Mouse (Mus musculus) neural tube, embryonic 12.5 days (tissue): ENCODE measurements around the gene Eml2. TPM values are rescaled to one million over a fixed set of nuclear protein-coding genes. Genes with fewer than 3 reads are reported as not detected.

Experiments
- ATAC-seq: fragments of 200-750 bp; cut with Nextera tagmentation; 2 replicates; pipeline ENCODE4 v1.8.0; 2017; ENCODE audit warnings: low read depth, mild to moderate bottlenecking, moderate TSS enrichment, moderate library complexity; ENCODE audit not compliant: low FRiP score
- H3K27ac ChIP-seq: fragments of 300-500 bp; sonication (generic); 2 replicates; pipeline ENCODE4 v1.5.1; 2016
- H3K27me3 ChIP-seq: fragments of 300-500 bp; sonication (generic); replicated peaks from 2 replicates; pipeline ENCODE4 v1.6.1; 2016; ENCODE audit warnings: mild to moderate bottlenecking
- H3K36me3 ChIP-seq: fragments of 300-500 bp; sonication (generic); 2 replicates; pipeline ENCODE4 v1.6.1; 2016; ENCODE audit warnings: mild to moderate bottlenecking
- H3K4me1 ChIP-seq: fragments of 300-500 bp; sonication (generic); 2 replicates; pipeline ENCODE4 v1.6.1; 2016
- H3K4me2 ChIP-seq: fragments of 300-500 bp; sonication (generic); replicated peaks from 2 replicates; pipeline ENCODE4 v1.6.1; 2016; ENCODE audit warnings: mild to moderate bottlenecking
- H3K4me3 ChIP-seq: fragments of 300-500 bp; sonication (generic); 2 replicates; pipeline ENCODE4 v1.5.1; 2016
- H3K9ac ChIP-seq: fragments of 300-500 bp; sonication (generic); 2 replicates; pipeline ENCODE4 v1.6.1; 2016; ENCODE audit warnings: mild to moderate bottlenecking
- H3K9me3 ChIP-seq: fragments of 300-500 bp; sonication (generic); 2 replicates; pipeline ENCODE4 v1.6.1; 2016; ENCODE audit warnings: mild to moderate bottlenecking
- WGBS: fragments of 180-500 bp; shearing (Covaris S2); methylation state at CpG from one replicate; pipeline ENCODE4 v1.1.7; 2016; 5-methylcytosine and 5-hydroxymethylcytosine counted together
- polyA plus RNA-seq: library from polyadenylated mRNA; unstranded; fragments of >200 nt; fragmentation: Nextera tagmentation; extraction: Ambion mirVana; gene quantifications from 2 replicates; pipeline ENCODE4 v1.2.1, GENCODE M21; 2016

Gene Eml2
- polyA plus RNA-seq, 1 experiment from 2014 or later: 6.6 TPM

GRCm38 (mm10) chr7:19210010-19210409 lies 33.8 kb downstream of the Eml2 start:
- Histone ChIP-seq H3K4me3 (no peak overlapping the region), H3K4me1 (peaks cover 6% of the 10 kb centered on the region; the same call in 1 of the 2 replicates), H3K27me3 (peaks cover 12% of the 10 kb centered on the region), H3K27ac (no peak overlapping the region), H3K36me3 (peaks cover 5% of the 10 kb centered on the region), H3K9ac (no peak overlapping the region), H3K4me2 (no peak overlapping the region), H3K9me3 (no peaks in the 10 kb centered on the region)
- 92% methylated on average over 5 of the region's 5 CpGs for WGBS
- no peak for ATAC-seq

DNA sequence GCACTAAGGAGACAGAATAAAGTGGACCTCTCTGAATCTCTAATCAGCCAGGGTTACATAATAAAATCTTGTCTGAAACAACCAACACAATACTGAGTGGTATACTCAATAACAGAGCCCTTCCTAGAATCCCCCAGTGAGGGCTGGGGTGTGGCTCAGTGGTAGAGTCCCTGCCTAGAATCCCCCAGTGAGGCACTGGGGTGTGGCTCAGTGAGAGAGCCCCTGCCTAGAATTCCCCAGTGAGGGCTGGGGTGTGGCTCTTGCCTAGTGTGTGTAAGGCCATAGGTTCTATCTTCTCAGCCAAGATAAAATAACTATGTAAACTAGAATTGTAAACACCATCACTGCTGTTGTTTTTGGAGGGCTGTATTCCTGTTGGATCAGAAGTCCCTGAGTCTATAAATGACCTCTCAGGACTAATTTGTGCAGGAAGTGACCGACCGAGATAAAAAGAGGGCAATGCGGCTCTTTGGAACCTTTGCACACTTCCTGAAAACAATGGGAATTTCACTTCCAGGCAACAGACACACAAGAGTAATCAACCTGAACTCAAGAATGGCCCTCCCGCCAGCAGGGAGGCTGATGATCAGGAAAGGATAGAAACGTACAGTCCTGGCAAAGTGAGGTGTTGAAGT lies 34.9 kb downstream of the Eml2 start:
- H3K27me3 ChIP-seq: peaks cover 12% of the 10 kb centered on the region
- WGBS: 59% methylated on average over 5 of the region's 5 CpGs
- H3K36me3 ChIP-seq: no peaks in the 10 kb centered on the region
- H3K9me3 ChIP-seq: no peaks in the 10 kb centered on the region
- no peak for ATAC-seq
- no peak overlapping the region for H3K4me3 ChIP-seq
- no peak overlapping the region for H3K27ac ChIP-seq
- no peak overlapping the region for H3K4me2 ChIP-seq
- peaks cover 6% of the 10 kb centered on the region; the same call in 1 of the 2 replicates for H3K4me1 ChIP-seq
- H3K9ac ChIP-seq: no peak overlapping the region

DNA sequence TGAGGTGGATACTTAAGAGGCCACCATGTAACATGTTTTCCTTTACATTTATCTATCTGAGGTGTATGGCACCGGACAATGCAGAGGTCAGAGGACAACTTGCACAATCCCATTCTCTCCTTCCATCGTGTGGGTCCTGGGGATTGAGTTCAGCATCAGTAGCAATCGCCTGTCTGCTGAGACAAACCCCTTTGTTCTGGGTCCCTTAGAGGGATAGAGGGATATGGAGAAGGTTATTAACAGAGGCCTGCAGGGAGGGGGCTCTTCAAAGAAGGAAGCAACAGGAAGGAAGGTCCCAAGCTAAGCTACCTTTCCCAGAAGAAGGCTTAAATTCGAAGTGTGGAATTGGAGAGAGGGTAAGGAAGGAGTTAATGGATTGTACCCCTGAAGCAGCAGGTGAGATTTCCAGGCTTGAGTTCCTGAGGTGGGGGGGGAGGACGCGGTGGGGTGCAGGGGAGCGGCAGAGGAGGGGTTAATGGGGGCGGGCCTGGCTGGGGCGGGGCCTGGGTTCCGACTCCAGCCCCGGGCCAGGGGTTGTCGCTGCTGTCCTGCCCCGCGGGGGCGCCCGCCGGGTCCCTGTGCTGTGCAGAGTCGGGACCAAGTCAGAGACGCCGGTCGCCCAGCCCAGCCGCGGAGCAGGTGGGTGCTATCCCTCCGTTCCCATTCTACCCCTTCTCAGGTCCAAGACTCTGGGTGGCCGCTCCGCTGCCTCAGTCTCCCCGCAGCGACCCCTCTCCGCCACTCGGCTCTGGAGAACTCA lies 36.0 kb downstream of the Eml2 start, which contains the start of gene Gpr4:
Gene Gpr4 (plus strand): TSS at position 543 of the 760 bp plus-strand sequence.
- H3K27me3 ChIP-seq: peaks cover 12% of the 10 kb centered on the region
- peaks cover 6% of the 10 kb centered on the region; the same call in 1 of the 2 replicates for H3K4me1 ChIP-seq
- no peak within 1 kb of the TSS for H3K27ac ChIP-seq
- peak; percentile 74; the same call in 1 of the 2 replicates for ATAC-seq
- H3K9me3 ChIP-seq: no peaks in the 10 kb centered on the region
- H3K4me3 ChIP-seq: peak within 1 kb of the TSS; percentile 38
- no peaks in the 10 kb centered on the region for H3K36me3 ChIP-seq
- 2% methylated on average over 29 of the region's 30 CpGs for WGBS
- H3K9ac ChIP-seq: peak within 1 kb of the TSS; percentile 45
- H3K4me2 ChIP-seq: peak within 1 kb of the TSS; percentile 70

GRCm38 (mm10) chr7:19213385-19213784 lies 37.2 kb downstream of the Eml2 start:
- Histone ChIP-seq H3K9me3 (no peaks in the 10 kb centered on the region), H3K9ac (no peak overlapping the region), H3K27me3 (peaks cover 12% of the 10 kb centered on the region), H3K4me2 (no peak overlapping the region), H3K36me3 (no peaks in the 10 kb centered on the region), H3K4me3 (no peak overlapping the region), H3K4me1 (peaks cover 6% of the 10 kb centered on the region; the same call in 1 of the 2 replicates), H3K27ac (no peak overlapping the region)
- ATAC-seq: no peak
- WGBS: 51% methylated on average over 2 of the region's 2 CpGs

- 78% methylated on average over 7 of the region's 7 CpGs for WGBS
- Histone ChIP-seq H3K27ac (no peak overlapping the region), H3K27me3 (peaks cover 12% of the 10 kb centered on the region), H3K4me2 (no peak overlapping the region), H3K4me1 (peaks cover 6% of the 10 kb centered on the region; the same call in 1 of the 2 replicates), H3K4me3 (no peak overlapping the region), H3K9ac (no peak overlapping the region), H3K36me3 (no peaks in the 10 kb centered on the region), H3K9me3 (no peaks in the 10 kb centered on the region)
- ATAC-seq: no peak
Observed at GRCm38 (mm10) chr7:19214369-19214768, 38.1 kb downstream of the Eml2 start.

- no peaks in the 10 kb centered on the region for H3K9me3 ChIP-seq
- H3K4me1 ChIP-seq: peaks cover 6% of the 10 kb centered on the region; the same call in 1 of the 2 replicates
- 76% methylated on average over 9 of the region's 9 CpGs for WGBS
- peaks cover 12% of the 10 kb centered on the region for H3K27me3 ChIP-seq
- no peak overlapping the region for H3K27ac ChIP-seq
- H3K4me2 ChIP-seq: no peak overlapping the region
- H3K4me3 ChIP-seq: no peak overlapping the region
- ATAC-seq: no peak
- no peak overlapping the region for H3K9ac ChIP-seq
- no peaks in the 10 kb centered on the region for H3K36me3 ChIP-seq
Observed at GRCm38 (mm10) chr7:19214940-19215339, 38.7 kb downstream of the Eml2 start.

DNA sequence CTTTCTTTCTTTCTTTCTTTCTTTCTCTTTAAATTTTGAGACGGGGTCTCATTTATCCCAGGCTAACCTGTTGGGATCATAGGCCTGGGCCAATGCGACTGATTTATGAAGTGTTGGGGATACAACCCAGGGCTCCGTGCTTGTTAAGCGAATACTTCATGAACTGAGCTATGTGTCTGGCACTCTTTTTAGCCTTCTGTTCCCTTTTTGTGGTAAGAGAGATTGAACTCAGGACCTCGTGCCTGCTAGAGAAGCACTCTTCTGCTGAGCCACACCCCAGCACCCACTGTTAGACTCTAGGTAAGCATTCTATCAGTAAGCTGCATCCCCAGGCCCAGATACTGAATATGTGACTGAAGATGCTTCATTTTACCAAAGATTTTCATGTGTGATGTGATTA lies 41.3 kb downstream of the Eml2 start:
- no peak overlapping the region for H3K9ac ChIP-seq
- no peak overlapping the region for H3K4me3 ChIP-seq
- no peak overlapping the region for H3K27ac ChIP-seq
- ATAC-seq: no peak
- H3K36me3 ChIP-seq: peaks cover 4% of the 10 kb centered on the region; the same call in 1 of the 2 replicates
- WGBS: 62% methylated on average over 5 of the region's 5 CpGs
- no peak overlapping the region for H3K4me2 ChIP-seq
- peaks cover 7% of the 10 kb centered on the region for H3K27me3 ChIP-seq
- H3K4me1 ChIP-seq: peaks cover under 1% of the 10 kb centered on the region; the same call in 1 of the 2 replicates
- no peaks in the 10 kb centered on the region for H3K9me3 ChIP-seq

- ATAC-seq: no peak
- Histone ChIP-seq H3K4me3 (no peak overlapping the region), H3K9ac (no peak overlapping the region), H3K4me2 (no peak overlapping the region), H3K27ac (no peak overlapping the region), H3K9me3 (no peaks in the 10 kb centered on the region), H3K27me3 (peaks cover 5% of the 10 kb centered on the region), H3K4me1 (no peaks in the 10 kb centered on the region), H3K36me3 (peaks cover 4% of the 10 kb centered on the region; the same call in 1 of the 2 replicates)
- 16% methylated on average over 3 of the region's 3 CpGs for WGBS
Observed at GRCm38 (mm10) chr7:19217944-19218343, 41.7 kb downstream of the Eml2 start.

DNA sequence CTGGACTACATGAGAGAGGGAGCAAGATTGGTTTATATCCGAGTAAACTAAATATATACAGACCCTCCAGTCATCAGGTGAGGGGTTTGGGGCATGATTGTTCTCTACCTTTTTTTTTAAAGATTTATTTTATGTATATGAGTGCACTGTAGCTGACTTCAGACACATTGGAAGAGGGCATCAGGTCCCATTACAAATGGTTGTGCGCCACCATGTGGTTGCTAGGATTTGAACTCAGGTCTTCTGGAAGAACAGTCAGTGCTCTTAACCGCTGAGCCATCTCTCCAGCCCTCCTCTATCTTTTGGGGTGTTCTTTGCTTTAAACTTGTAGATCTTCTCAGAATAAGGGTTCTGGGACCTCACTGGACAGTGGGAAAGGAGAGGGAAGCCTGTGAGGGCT lies 43.8 kb downstream of the Eml2 start:
- no peak for ATAC-seq
- no peaks in the 10 kb centered on the region; the same call in 1 of the 2 replicates for H3K27me3 ChIP-seq
- 78% methylated on average over 3 of the region's 3 CpGs for whole genome bisulfite sequencing

DNA sequence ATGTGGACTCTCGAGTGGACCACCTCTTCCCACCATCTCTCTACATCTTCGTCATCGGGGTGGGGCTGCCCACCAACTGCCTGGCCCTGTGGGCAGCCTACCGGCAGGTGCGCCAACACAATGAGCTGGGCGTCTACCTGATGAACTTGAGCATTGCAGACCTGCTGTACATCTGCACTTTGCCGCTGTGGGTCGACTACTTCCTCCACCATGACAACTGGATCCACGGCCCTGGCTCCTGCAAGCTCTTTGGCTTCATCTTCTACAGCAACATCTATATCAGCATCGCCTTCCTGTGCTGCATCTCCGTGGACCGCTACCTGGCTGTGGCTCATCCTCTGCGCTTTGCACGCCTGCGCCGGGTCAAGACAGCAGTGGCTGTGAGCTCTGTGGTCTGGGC lies 46.0 kb downstream of the Eml2 start:
- Histone ChIP-seq H3K9me3 (no peaks in the 10 kb centered on the region), H3K9ac (no peak overlapping the region), H3K27ac (no peak overlapping the region), H3K27me3 (no peaks in the 10 kb centered on the region), H3K4me3 (no peak overlapping the region), H3K4me2 (no peak overlapping the region), H3K36me3 (peaks cover 7% of the 10 kb centered on the region; the same call in 1 of the 2 replicates), H3K4me1 (peaks cover 6% of the 10 kb centered on the region)
- ATAC-seq: no peak
- WGBS: 96% methylated on average over 16 of the region's 16 CpGs

More for the DNA sequence above, 43.8 kb downstream of the Eml2 start:
- Histone ChIP-seq H3K36me3 (peaks cover 4% of the 10 kb centered on the region; the same call in 1 of the 2 replicates), H3K9ac (no peak overlapping the region), H3K27ac (no peak overlapping the region), H3K4me3 (no peak overlapping the region), H3K4me1 (no peaks in the 10 kb centered on the region), H3K9me3 (no peaks in the 10 kb centered on the region), H3K4me2 (no peak overlapping the region)

- H3K4me2 ChIP-seq: no peak overlapping the region
- H3K4me3 ChIP-seq: no peak overlapping the region
- ATAC-seq: no peak
- peaks cover 8% of the 10 kb centered on the region for H3K4me1 ChIP-seq
- H3K36me3 ChIP-seq: peaks cover 7% of the 10 kb centered on the region; the same call in 1 of the 2 replicates
- no peaks in the 10 kb centered on the region for H3K27me3 ChIP-seq
- no peaks in the 10 kb centered on the region for H3K9me3 ChIP-seq
- no peak overlapping the region for H3K9ac ChIP-seq
- no peak overlapping the region for H3K27ac ChIP-seq
- WGBS: 94% methylated on average over 14 of the region's 14 CpGs
Observed at GRCm38 (mm10) chr7:19222875-19223274, 46.7 kb downstream of the Eml2 start.

DNA sequence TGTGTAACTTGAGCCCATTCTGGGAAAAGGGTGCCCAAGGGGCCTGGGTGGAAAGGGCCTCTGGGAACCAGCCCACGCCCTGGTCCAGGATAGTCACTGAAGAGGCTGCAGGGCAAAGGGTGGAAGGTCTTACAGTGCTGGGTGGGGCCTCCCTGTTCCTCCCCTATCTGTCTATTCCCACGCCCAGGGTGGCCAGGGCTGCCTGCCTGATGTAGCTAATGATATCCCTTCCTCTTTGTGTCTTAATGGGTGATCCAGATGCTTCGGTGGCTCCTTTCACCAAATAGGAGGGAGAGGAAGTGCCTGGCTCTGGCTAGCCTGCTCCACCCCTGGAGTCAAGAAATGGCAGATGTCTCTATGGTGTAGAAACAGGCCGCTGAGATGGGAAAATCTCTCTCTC lies 48.7 kb downstream of the Eml2 start:
- Histone ChIP-seq H3K27ac (no peak overlapping the region), H3K36me3 (peaks cover 7% of the 10 kb centered on the region; the same call in 1 of the 2 replicates), H3K27me3 (no peaks in the 10 kb centered on the region), H3K9ac (no peak overlapping the region), H3K9me3 (no peaks in the 10 kb centered on the region), H3K4me2 (no peak overlapping the region), H3K4me1 (peaks cover 17% of the 10 kb centered on the region), H3K4me3 (no peak overlapping the region)
- 79% methylated on average over 4 of the region's 4 CpGs for WGBS
- no peak for ATAC-seq
